Mouse (Mus musculus): Measurements from ENCODE around the gene Dnpep. TPM values are rescaled to one million over a fixed set of nuclear protein-coding genes. Genes with fewer than 3 reads are reported as not detected.

The Dnpep gene
- polyA plus RNA-seq, 1 experiment from 2014 or later: 112 TPM

DNA sequence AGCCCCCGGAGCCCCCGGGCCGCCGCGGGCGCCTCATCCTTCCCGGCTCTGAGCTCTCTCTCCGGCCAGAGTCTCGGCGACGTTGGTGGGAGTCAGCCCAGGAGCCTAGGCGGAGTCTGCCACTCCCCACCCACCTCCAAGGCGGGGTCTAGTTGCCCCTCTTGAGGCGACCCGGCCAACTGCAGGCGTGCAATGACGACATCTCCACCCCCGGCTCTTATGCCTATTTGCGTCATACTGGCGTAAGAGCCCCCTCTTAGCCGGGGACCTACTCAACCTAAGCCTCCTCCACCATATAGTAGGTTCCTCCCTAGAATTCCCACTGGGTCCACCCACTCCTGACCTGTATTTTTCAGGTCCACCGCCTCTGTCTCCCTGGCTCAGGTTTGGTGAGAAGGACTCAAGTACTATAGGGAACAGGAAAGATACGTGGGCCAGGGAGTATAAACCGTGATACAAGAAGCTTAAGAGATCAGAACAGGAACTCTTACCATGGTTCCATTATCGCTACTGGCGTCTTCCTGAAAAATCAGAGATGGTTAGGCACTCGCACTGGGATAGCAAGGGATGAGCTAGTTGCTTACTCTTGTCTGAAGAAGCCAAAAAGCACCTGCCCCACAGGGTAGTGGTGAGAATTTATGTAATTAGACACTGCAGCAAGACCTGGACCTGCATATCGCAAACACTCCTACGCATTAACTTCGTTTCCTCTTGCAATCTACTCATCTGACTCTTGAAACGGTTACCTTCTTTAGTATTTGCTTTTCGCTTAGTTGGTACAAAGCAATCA is 53.5 kb downstream of the Dnpep start, which contains the start of gene Ptprn:
Gene Ptprn, minus strand, starts transcription at position 412 of the 790 bp plus-strand sequence.
- Histone ChIP-seq H3K36me3 (ENCODE audit: control insufficient read depth, insufficient read depth, low read length) (no peaks in the 10 kb centered on the region), H3K9me3 (ENCODE audit: control insufficient read depth, low read length) (no peaks in the 10 kb centered on the region), H3K9ac (ENCODE audit: low read length) (no peak within 1 kb of the TSS), H3K27ac (replicated peaks; ENCODE audit: low read depth, low read length) (no peak within 1 kb of the TSS), H3K4me3 (ENCODE audit: low read depth, low read length) (no peak within 1 kb of the TSS), H3K27me3 (ENCODE audit: control insufficient read depth, insufficient read depth, low read length) (peaks cover 31% of the 10 kb centered on the region), H3K4me2 (ENCODE audit: low read depth, severe bottlenecking) (no peak within 1 kb of the TSS), H3K4me1 (ENCODE audit: control insufficient read depth, insufficient read depth, low read length) (no peaks in the 10 kb centered on the region)
- 11% methylated on average over 32 of the region's 32 CpGs for WGBS
- DNase-seq (ENCODE audit: low spot score) (no peak), ATAC-seq (ENCODE audit: insufficient number of reproducible peaks, low FRiP score, low TSS enrichment, low read depth) (no peak)

DNA sequence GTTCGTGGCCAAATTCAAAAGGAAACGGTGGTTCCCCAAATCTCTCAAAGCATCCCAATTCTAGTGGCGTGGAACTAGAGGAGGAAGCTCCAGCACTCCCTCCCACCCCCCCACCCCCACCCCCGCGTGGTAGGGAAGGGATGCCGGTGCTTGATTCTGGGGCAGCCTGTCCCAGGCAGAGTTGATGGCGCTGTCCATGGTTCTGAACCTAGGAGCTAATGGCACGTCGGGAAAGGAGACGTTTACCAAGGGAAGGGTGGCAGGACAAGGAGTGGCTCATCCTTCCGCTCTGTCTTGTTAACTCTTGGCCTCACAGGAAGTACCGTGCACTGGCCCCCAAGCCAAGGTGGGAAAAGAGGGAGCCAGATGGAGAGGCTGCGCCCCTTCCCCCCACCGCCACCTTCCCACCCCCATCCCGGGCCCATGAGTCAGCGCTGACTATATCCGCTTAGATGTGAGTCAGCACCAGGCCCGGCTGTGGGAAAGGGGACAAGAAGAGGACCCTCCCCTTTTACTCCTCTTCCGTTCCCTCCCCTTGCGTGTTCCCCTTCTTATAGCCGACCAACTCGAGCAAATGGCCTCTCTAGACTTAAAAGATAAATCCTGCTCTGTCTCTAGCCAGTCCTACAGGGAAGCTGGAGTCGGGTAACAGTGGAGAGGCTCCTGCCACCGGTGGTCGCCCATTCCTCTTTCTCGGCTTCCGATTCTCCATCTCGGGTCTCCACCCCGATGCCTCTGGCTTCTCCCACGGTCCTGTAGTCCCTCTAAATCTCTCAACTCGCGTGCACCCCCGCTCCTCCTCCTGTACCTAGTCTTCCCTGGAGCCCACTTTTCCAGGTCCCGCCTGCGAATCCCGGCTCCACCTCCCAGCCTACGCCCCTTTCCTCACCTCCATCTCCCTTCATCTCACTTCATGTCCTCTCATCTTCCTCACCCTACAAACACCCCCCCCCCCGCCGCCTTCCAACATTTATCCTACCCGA is 54.5 kb downstream of the Dnpep start:
- H3K36me3 ChIP-seq (ENCODE audit: control insufficient read depth, insufficient read depth, low read length): no peaks in the 10 kb centered on the region
- no peak overlapping the region for H3K27ac ChIP-seq (replicated peaks; ENCODE audit: low read depth, low read length)
- H3K9me3 ChIP-seq (ENCODE audit: control insufficient read depth, low read length): no peaks in the 10 kb centered on the region
- ATAC-seq (ENCODE audit: insufficient number of reproducible peaks, low FRiP score, low TSS enrichment, low read depth): no peak
- WGBS: 2% methylated on average over 40 of the region's 40 CpGs
- no peak overlapping the region for H3K4me2 ChIP-seq (ENCODE audit: low read depth, severe bottlenecking)
- no peak overlapping the region for H3K9ac ChIP-seq (ENCODE audit: low read length)
- H3K4me1 ChIP-seq (ENCODE audit: control insufficient read depth, insufficient read depth, low read length): no peaks in the 10 kb centered on the region
- H3K27me3 ChIP-seq (ENCODE audit: control insufficient read depth, insufficient read depth, low read length): peaks cover 31% of the 10 kb centered on the region
- peak; percentile 90 for DNase-seq (ENCODE audit: low spot score)
- no peak overlapping the region for H3K4me3 ChIP-seq (ENCODE audit: low read depth, low read length)

DNA sequence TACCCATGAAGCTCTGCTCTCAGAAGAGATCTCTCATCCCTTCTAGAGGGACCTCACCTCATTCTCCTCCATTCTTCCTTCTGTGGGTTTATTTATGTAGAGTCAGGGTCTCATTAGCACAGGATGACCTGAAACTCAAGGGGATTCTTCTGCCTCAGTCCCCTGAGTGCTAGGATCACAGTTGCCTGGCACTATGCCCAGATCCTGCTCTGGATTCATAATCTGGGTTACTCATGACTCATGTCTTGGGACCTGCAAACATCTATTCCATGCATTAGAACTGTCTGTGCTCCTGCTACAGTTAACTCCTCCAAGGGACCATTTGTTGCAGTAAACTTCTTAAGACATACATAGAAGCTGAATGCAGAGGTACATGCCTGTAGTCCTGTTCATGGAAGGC is 56.5 kb downstream of the Dnpep start:
- H3K9me3 ChIP-seq (ENCODE audit: control insufficient read depth, low read length): no peaks in the 10 kb centered on the region
- no peaks in the 10 kb centered on the region for H3K4me1 ChIP-seq (ENCODE audit: control insufficient read depth, insufficient read depth, low read length)
- no peak overlapping the region for H3K4me3 ChIP-seq (ENCODE audit: low read depth, low read length)
- DNase-seq (ENCODE audit: low spot score) (no peak), ATAC-seq (ENCODE audit: insufficient number of reproducible peaks, low FRiP score, low TSS enrichment, low read depth) (no peak)
- peaks cover 31% of the 10 kb centered on the region for H3K27me3 ChIP-seq (ENCODE audit: control insufficient read depth, insufficient read depth, low read length)
- H3K36me3 ChIP-seq (ENCODE audit: control insufficient read depth, insufficient read depth, low read length): no peaks in the 10 kb centered on the region
- H3K9ac ChIP-seq (ENCODE audit: low read length): no peak overlapping the region
- no peak overlapping the region for H3K27ac ChIP-seq (replicated peaks; ENCODE audit: low read depth, low read length)
- no peak overlapping the region for H3K4me2 ChIP-seq (ENCODE audit: low read depth, severe bottlenecking)

Other genes with a start within 250 kb of the Dnpep start
- 11.2 and 12.7 TPM in 2 replicates for gene Nhej1, start 192.8 kb downstream of the Dnpep start, polyA plus RNA-seq (2014; fragmentation: Nextera tagmentation; extraction: Ambion mirVana)
- gene Slc23a3, start 184.1 kb downstream of the Dnpep start, polyA plus RNA-seq (2014; fragmentation: Nextera tagmentation; extraction: Ambion mirVana): not detected in 2 replicates
- 37.9 and 38.1 TPM in 2 replicates for gene Cnppd1, start 175.3 kb downstream of the Dnpep start, polyA plus RNA-seq (2014; fragmentation: Nextera tagmentation; extraction: Ambion mirVana)
- gene Retreg2, start 175.2 kb downstream of the Dnpep start, polyA plus RNA-seq (2014; fragmentation: Nextera tagmentation; extraction: Ambion mirVana): 30.4 and 32.6 TPM in 2 replicates
- 30.2 and 31.3 TPM in 2 replicates for gene Zfand2b, start 149.3 kb downstream of the Dnpep start, polyA plus RNA-seq (2014; fragmentation: Nextera tagmentation; extraction: Ambion mirVana)
- 24.8 and 28.1 TPM in 2 replicates for gene Abcb6, start 137.6 kb downstream of the Dnpep start, polyA plus RNA-seq (2014; fragmentation: Nextera tagmentation; extraction: Ambion mirVana)
- gene Ankzf1, start 125.8 kb downstream of the Dnpep start, polyA plus RNA-seq (2014; fragmentation: Nextera tagmentation; extraction: Ambion mirVana): 17.5 and 19.7 TPM in 2 replicates
- 15.1 and 18.0 TPM in 2 replicates for gene Atg9a, start 125.8 kb downstream of the Dnpep start, polyA plus RNA-seq (2014; fragmentation: Nextera tagmentation; extraction: Ambion mirVana)
- 17.7 and 18.5 TPM in 2 replicates for gene Glb1l, start 107.2 kb downstream of the Dnpep start, polyA plus RNA-seq (2014; fragmentation: Nextera tagmentation; extraction: Ambion mirVana)
- gene Stk16, start 107.2 kb downstream of the Dnpep start, polyA plus RNA-seq (2014; fragmentation: Nextera tagmentation; extraction: Ambion mirVana): 125 and 132 TPM in 2 replicates
- 14.0 and 16.4 TPM in 2 replicates for gene Tuba4a, start 98.1 kb downstream of the Dnpep start, polyA plus RNA-seq (2014; fragmentation: Nextera tagmentation; extraction: Ambion mirVana)
- not detected in 2 replicates for gene A630095N17Rik, start 85.9 kb downstream of the Dnpep start, polyA plus RNA-seq (2014; fragmentation: Nextera tagmentation; extraction: Ambion mirVana)
- gene Dnajb2, start 81.6 kb downstream of the Dnpep start, polyA plus RNA-seq (2014; fragmentation: Nextera tagmentation; extraction: Ambion mirVana): 16.9 and 17.6 TPM in 2 replicates
- 0.16 and 0.17 TPM in 2 replicates for gene Ptprn, start 53.5 kb downstream of the Dnpep start, polyA plus RNA-seq (2014; fragmentation: Nextera tagmentation; extraction: Ambion mirVana)
- gene Resp18, start 39.6 kb downstream of the Dnpep start, polyA plus RNA-seq (2014; fragmentation: Nextera tagmentation; extraction: Ambion mirVana): not detected in 2 replicates
- gene Des, start 42.3 kb upstream of the Dnpep start, polyA plus RNA-seq (2014; fragmentation: Nextera tagmentation; extraction: Ambion mirVana): 5.0 and 5.3 TPM in 2 replicates
- gene Speg, start 57.3 kb upstream of the Dnpep start, polyA plus RNA-seq (2014; fragmentation: Nextera tagmentation; extraction: Ambion mirVana): 32.9 and 33.6 TPM in 2 replicates
- 44.9 and 49.9 TPM in 2 replicates for gene Gmppa, start 117.9 kb upstream of the Dnpep start, polyA plus RNA-seq (2014; fragmentation: Nextera tagmentation; extraction: Ambion mirVana)
- gene Asic4, start 132.4 kb upstream of the Dnpep start, polyA plus RNA-seq (2014; fragmentation: Nextera tagmentation; extraction: Ambion mirVana): 0.07 and 0.13 TPM in 2 replicates
- gene Chpf, start 161.3 kb upstream of the Dnpep start, polyA plus RNA-seq (2014; fragmentation: Nextera tagmentation; extraction: Ambion mirVana): 14.2 and 16.1 TPM in 2 replicates
- gene Tmem198, start 161.5 kb upstream of the Dnpep start, polyA plus RNA-seq (2014; fragmentation: Nextera tagmentation; extraction: Ambion mirVana): 0.17 and 0.18 TPM in 2 replicates
- 67.4 and 72.5 TPM in 2 replicates for gene Obsl1, start 188.5 kb upstream of the Dnpep start, polyA plus RNA-seq (2014; fragmentation: Nextera tagmentation; extraction: Ambion mirVana)
- 1.3 and 2.3 TPM in 2 replicates for gene Inha, start 189.1 kb upstream of the Dnpep start, polyA plus RNA-seq (2014; fragmentation: Nextera tagmentation; extraction: Ambion mirVana)
- 20.5 and 21.9 TPM in 2 replicates for gene Stk11ip, start 203.5 kb upstream of the Dnpep start, polyA plus RNA-seq (2014; fragmentation: Nextera tagmentation; extraction: Ambion mirVana)
- gene Slc4a3, start 228.3 kb upstream of the Dnpep start, polyA plus RNA-seq (2014; fragmentation: Nextera tagmentation; extraction: Ambion mirVana): 9.3 and 12.3 TPM in 2 replicates

Data from limb, embryonic 11.5 days (tissue).